Mouse (Mus musculus): ENCODE results near the gene Cer1. TPM values are rescaled to one million over a fixed set of nuclear protein-coding genes. Genes with fewer than 3 reads are reported as not detected.

Cer1 gene
- polyA plus RNA-seq, 1 experiment from 2014 or later = 0.08 TPM

- no peak for ATAC-seq
- WGBS = 81% methylated on average over 5 of the region's 5 CpGs
- H3K4me1 ChIP-seq (replicated peaks) = no peaks in the 10 kb centered on the region
- H3K9ac ChIP-seq (replicated peaks) = no peak overlapping the region
- no peak overlapping the region for H3K4me2 ChIP-seq (replicated peaks)
- no peaks in the 10 kb centered on the region for H3K36me3 ChIP-seq
- no peaks in the 10 kb centered on the region for H3K27me3 ChIP-seq
- H3K9me3 ChIP-seq = no peaks in the 10 kb centered on the region
- H3K4me3 ChIP-seq (replicated peaks) = no peak overlapping the region
- H3K27ac ChIP-seq = no peak overlapping the region
Observed at GRCm38 (mm10) chr4:82892247-82892646, 7.3 kb upstream of the Cer1 start.

- Histone ChIP-seq H3K27ac (no peak overlapping the region), H3K4me1 (replicated peaks) (no peaks in the 10 kb centered on the region), H3K27me3 (no peaks in the 10 kb centered on the region), H3K36me3 (no peaks in the 10 kb centered on the region), H3K9me3 (no peaks in the 10 kb centered on the region), H3K4me3 (replicated peaks) (no peak overlapping the region), H3K4me2 (replicated peaks) (no peak overlapping the region), H3K9ac (replicated peaks) (no peak overlapping the region)
- ATAC-seq = no peak
- WGBS = 84% methylated on average over 2 of the region's 2 CpGs
Observed at GRCm38 (mm10) chr4:82891566-82891965, 6.6 kb upstream of the Cer1 start.

DNA sequence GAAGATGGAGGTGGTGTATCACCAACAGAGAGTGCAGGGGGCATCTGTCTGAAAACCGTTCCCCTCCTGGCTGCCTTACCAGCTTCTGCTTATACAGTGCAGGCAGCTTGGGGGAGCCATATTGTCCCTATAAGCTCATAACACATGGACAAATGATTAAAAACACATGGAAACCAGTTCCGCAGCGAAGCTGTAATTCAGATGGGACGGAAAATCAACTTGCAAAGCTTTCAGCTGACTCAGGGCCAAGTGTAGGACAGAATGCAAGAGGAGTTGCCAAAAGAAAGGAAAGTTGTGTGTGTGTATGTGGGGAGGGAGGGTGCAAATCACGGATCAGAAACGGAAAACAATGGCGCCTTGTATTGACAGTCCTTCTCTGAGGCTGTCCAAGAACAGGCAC is 6.1 kb upstream of the Cer1 start:
- no peak overlapping the region for H3K27ac ChIP-seq

DNA sequence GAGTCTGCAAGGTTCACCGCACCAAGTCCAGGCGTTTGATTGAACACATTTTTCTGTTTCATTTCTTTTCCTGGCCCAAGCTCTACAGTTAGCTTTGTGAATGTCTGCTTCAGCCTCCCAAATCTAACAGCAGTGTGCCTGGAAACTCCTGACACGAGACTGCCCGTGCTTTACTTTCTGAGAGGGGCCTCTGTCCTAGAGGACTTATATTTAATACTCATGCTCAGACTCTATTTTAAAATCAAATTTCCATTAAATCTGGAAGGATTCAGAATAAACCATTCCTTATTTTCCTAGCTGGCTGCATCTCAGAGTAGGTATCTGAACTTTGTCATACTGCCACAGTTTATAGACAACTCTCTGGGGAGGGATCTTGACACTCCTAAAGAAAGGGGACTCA is 5.6 kb upstream of the Cer1 start:
- no peak overlapping the region for H3K4me3 ChIP-seq (replicated peaks)
- no peaks in the 10 kb centered on the region for H3K4me1 ChIP-seq (replicated peaks)
- H3K9me3 ChIP-seq = no peaks in the 10 kb centered on the region
- no peak for ATAC-seq
- 90% methylated on average over 4 of the region's 4 CpGs for WGBS
- no peak overlapping the region for H3K27ac ChIP-seq
- no peaks in the 10 kb centered on the region for H3K27me3 ChIP-seq
- no peaks in the 10 kb centered on the region for H3K36me3 ChIP-seq
- no peak overlapping the region for H3K4me2 ChIP-seq (replicated peaks)
- H3K9ac ChIP-seq (replicated peaks) = no peak overlapping the region

More for the DNA sequence above, 6.1 kb upstream of the Cer1 start:
- H3K9me3 ChIP-seq = no peaks in the 10 kb centered on the region
- no peak for ATAC-seq
- H3K4me2 ChIP-seq (replicated peaks) = no peak overlapping the region
- 74% methylated on average over 7 of the region's 7 CpGs for WGBS
- H3K27me3 ChIP-seq = no peaks in the 10 kb centered on the region
- no peaks in the 10 kb centered on the region for H3K4me1 ChIP-seq (replicated peaks)
- no peak overlapping the region for H3K4me3 ChIP-seq (replicated peaks)
- no peaks in the 10 kb centered on the region for H3K36me3 ChIP-seq
- no peak overlapping the region for H3K9ac ChIP-seq (replicated peaks)

- Histone ChIP-seq H3K9ac (replicated peaks) (no peak overlapping the region), H3K4me3 (replicated peaks) (no peak overlapping the region), H3K27ac (no peak overlapping the region), H3K36me3 (no peaks in the 10 kb centered on the region), H3K27me3 (no peaks in the 10 kb centered on the region), H3K9me3 (no peaks in the 10 kb centered on the region), H3K4me2 (replicated peaks) (no peak overlapping the region), H3K4me1 (replicated peaks) (no peaks in the 10 kb centered on the region; the same call in 1 of the 2 replicates)
- ATAC-seq = no peak
- 67% methylated on average over 2 of the region's 2 CpGs for WGBS
Observed at GRCm38 (mm10) chr4:82886148-82886547, 1.2 kb upstream of the Cer1 start.

DNA sequence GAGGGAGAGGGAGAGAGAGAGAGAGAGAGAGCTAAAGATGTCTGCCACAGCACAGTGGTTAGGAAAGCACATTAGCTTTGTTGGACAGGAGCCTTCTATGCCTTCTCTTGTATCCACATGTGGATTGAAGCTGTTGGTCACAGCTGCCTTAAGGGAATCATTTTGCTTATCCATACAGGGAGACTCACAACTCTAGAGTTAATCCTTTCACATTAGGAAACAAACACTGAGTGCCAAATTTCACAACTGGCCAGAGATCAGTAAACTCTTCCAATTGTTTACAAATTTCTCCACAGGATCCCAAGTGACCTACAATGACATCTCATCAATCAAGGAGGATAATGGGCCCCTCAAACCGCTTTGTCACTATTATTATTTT is 576 bp upstream of the Cer1 start:
- ATAC-seq = no peak
- Histone ChIP-seq H3K9me3 (no peaks in the 10 kb centered on the region), H3K36me3 (no peaks in the 10 kb centered on the region), H3K4me3 (replicated peaks) (no peak overlapping the region), H3K4me2 (replicated peaks) (no peak overlapping the region), H3K27ac (no peak overlapping the region), H3K4me1 (replicated peaks) (no peaks in the 10 kb centered on the region; the same call in 1 of the 2 replicates), H3K27me3 (no peaks in the 10 kb centered on the region), H3K9ac (replicated peaks) (no peak overlapping the region)
- 69% methylated on average over 1 of the region's 1 CpGs for WGBS

- no peak for ATAC-seq
- Histone ChIP-seq H3K36me3 (no peaks in the 10 kb centered on the region), H3K4me1 (replicated peaks) (no peaks in the 10 kb centered on the region; the same call in 1 of the 2 replicates), H3K4me3 (replicated peaks) (no peak overlapping the region), H3K27ac (no peak overlapping the region), H3K9ac (replicated peaks) (no peak overlapping the region), H3K9me3 (no peaks in the 10 kb centered on the region), H3K27me3 (no peaks in the 10 kb centered on the region), H3K4me2 (replicated peaks) (no peak overlapping the region)
- WGBS = 86% methylated on average over 9 of the region's 9 CpGs
Observed at GRCm38 (mm10) chr4:82882500-82882899, 2.4 kb downstream of the Cer1 start.

- no peak overlapping the region for H3K4me2 ChIP-seq (replicated peaks)
- H3K4me1 ChIP-seq (replicated peaks) = no peaks in the 10 kb centered on the region; the same call in 1 of the 2 replicates
- H3K27me3 ChIP-seq = no peaks in the 10 kb centered on the region
- H3K9ac ChIP-seq (replicated peaks) = no peak overlapping the region
- 81% methylated on average over 3 of the region's 3 CpGs for WGBS
- no peak overlapping the region for H3K4me3 ChIP-seq (replicated peaks)
- no peaks in the 10 kb centered on the region for H3K9me3 ChIP-seq
- no peaks in the 10 kb centered on the region for H3K36me3 ChIP-seq
- no peak for ATAC-seq
- no peak overlapping the region for H3K27ac ChIP-seq
Observed at GRCm38 (mm10) chr4:82881366-82881765, 3.6 kb downstream of the Cer1 start.

DNA sequence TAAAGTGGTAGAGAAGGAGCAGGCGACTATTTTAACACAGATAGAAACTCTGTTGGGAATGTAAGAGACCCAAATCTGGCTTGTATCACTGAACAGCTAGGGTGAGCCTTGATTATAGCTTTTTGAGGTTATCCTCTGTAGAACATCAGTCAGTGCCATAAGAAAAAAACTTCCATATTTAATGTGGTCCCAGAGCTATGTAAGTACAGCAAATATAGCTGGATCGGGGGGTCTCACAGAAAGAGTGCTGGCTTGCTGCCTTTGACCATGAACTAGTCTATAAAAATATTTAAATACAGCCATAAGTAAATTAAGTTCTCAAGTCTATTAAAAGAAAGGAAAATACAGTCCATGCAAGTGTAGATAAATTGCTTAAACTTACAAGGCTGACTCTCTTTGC is 4.7 kb downstream of the Cer1 start:
- H3K9ac ChIP-seq (replicated peaks) = no peak overlapping the region
- H3K4me3 ChIP-seq (replicated peaks) = no peak overlapping the region
- no peaks in the 10 kb centered on the region for H3K27me3 ChIP-seq
- 86% methylated on average over 2 of the region's 2 CpGs for WGBS
- no peaks in the 10 kb centered on the region for H3K9me3 ChIP-seq
- H3K4me2 ChIP-seq (replicated peaks) = no peak overlapping the region
- no peaks in the 10 kb centered on the region; the same call in 1 of the 2 replicates for H3K4me1 ChIP-seq (replicated peaks)
- ATAC-seq = no peak
- no peak overlapping the region for H3K27ac ChIP-seq
- H3K36me3 ChIP-seq = no peaks in the 10 kb centered on the region

GRCm38 (mm10) chr4:82879152-82879551 is 5.8 kb downstream of the Cer1 start:
- no peak overlapping the region for H3K4me3 ChIP-seq (replicated peaks)
- no peak overlapping the region for H3K4me2 ChIP-seq (replicated peaks)
- ATAC-seq = no peak
- no peaks in the 10 kb centered on the region for H3K36me3 ChIP-seq
- H3K9ac ChIP-seq (replicated peaks) = no peak overlapping the region
- H3K4me1 ChIP-seq (replicated peaks) = no peaks in the 10 kb centered on the region
- H3K9me3 ChIP-seq = no peaks in the 10 kb centered on the region
- no peak overlapping the region for H3K27ac ChIP-seq
- no peaks in the 10 kb centered on the region for H3K27me3 ChIP-seq
- 87% methylated on average over 6 of the region's 6 CpGs for WGBS

- Histone ChIP-seq H3K4me3 (replicated peaks) (no peak overlapping the region), H3K9me3 (no peaks in the 10 kb centered on the region), H3K27ac (no peak overlapping the region), H3K27me3 (no peaks in the 10 kb centered on the region), H3K36me3 (no peaks in the 10 kb centered on the region), H3K4me2 (replicated peaks) (no peak overlapping the region), H3K9ac (replicated peaks) (no peak overlapping the region), H3K4me1 (replicated peaks) (peaks cover 8% of the 10 kb centered on the region; the same call in 1 of the 2 replicates)
- WGBS = 83% methylated on average over 2 of the region's 2 CpGs
- ATAC-seq = no peak
Observed at GRCm38 (mm10) chr4:82876656-82877055, 8.3 kb downstream of the Cer1 start.

GRCm38 (mm10) chr4:82875532-82875931 is 9.4 kb downstream of the Cer1 start:
- Histone ChIP-seq H3K9me3 (no peaks in the 10 kb centered on the region), H3K36me3 (no peaks in the 10 kb centered on the region), H3K27me3 (no peaks in the 10 kb centered on the region), H3K4me2 (replicated peaks) (no peak overlapping the region), H3K4me3 (replicated peaks) (no peak overlapping the region), H3K4me1 (replicated peaks) (peaks cover 8% of the 10 kb centered on the region; the same call in 1 of the 2 replicates), H3K27ac (no peak overlapping the region), H3K9ac (replicated peaks) (no peak overlapping the region)
- ATAC-seq = no peak
- WGBS = 78% methylated on average over 4 of the region's 4 CpGs

- H3K4me1 ChIP-seq (replicated peaks) = peaks cover 8% of the 10 kb centered on the region; the same call in 1 of the 2 replicates
- H3K36me3 ChIP-seq = no peaks in the 10 kb centered on the region
- H3K4me3 ChIP-seq (replicated peaks) = no peak overlapping the region
- no peak for ATAC-seq
- H3K9me3 ChIP-seq = no peaks in the 10 kb centered on the region
- no peak overlapping the region for H3K4me2 ChIP-seq (replicated peaks)
- H3K27me3 ChIP-seq = no peaks in the 10 kb centered on the region
- WGBS = 75% methylated on average over 4 of the region's 4 CpGs
- no peak overlapping the region for H3K9ac ChIP-seq (replicated peaks)
- no peak overlapping the region for H3K27ac ChIP-seq
Observed at GRCm38 (mm10) chr4:82874791-82875190, 10.2 kb downstream of the Cer1 start.

Data from midbrain, embryonic 13.5 days (tissue).